Mouse (Mus musculus): ENCODE results near the gene Gpr174. TPM values are rescaled to one million over a fixed set of nuclear protein-coding genes. Genes with fewer than 3 reads are reported as not detected.
"Not testable (repeated sequence)": the region's sequence is repeated elsewhere in the genome, so short reads cannot be mapped to it uniquely, and the experiment has no call there.

Gpr174 gene
- polyA plus RNA-seq, 1 experiment, result not detected

DNA sequence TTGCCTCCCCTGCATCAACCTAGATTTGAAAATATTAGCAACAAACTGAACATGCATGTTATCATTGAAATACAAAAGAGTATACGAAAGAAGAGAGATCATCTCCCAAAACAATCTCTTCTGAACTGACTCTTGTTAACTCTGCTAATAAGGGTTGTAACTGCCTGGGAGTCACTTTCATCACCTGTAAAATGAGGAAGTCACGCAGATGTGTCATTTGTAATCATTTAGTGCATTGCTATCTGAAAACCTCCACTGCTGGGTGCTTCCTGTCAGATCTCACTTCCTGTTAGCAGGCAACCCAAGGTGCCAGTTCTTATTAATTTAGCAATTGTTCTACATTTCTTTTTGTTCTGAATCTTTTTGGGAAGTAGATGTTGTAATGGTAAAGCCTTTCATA, 5.3 kb upstream of the Gpr174 start:
- Histone ChIP-seq H3K4me3 (ENCODE audit: low read depth, low read length) (no peak overlapping the region), H3K9me3 (replicated peaks; ENCODE audit: control insufficient read depth, insufficient read depth, low read length, poor library complexity, severe bottlenecking) (no peaks in the 10 kb centered on the region), H3K36me3 (ENCODE audit: control insufficient read depth, insufficient read depth, low read length, poor library complexity, severe bottlenecking) (no peaks in the 10 kb centered on the region), H3K4me1 (ENCODE audit: control insufficient read depth, insufficient read depth, low read length) (no peaks in the 10 kb centered on the region), H3K9ac (ENCODE audit: low read depth, poor library complexity, severe bottlenecking) (no peak overlapping the region), H3K27ac (ENCODE audit: insufficient read depth, low read length) (no peak overlapping the region), H3K27me3 (ENCODE audit: control insufficient read depth, insufficient read depth, low read length, poor library complexity, severe bottlenecking) (no peaks in the 10 kb centered on the region)
- TF ChIP-seq POLR2A (IDR thresholded peaks at IDR 0.05; ENCODE audit: insufficient read depth, low read length), result no peak
- TF ChIP-seq EP300 (IDR thresholded peaks at IDR 0.05; ENCODE audit: insufficient read depth, low read depth, low read length), result no peak
- TF ChIP-seq CTCF (IDR thresholded peaks at IDR 0.05; ENCODE audit: low read depth, low read length), result no peak

GRCm38 (mm10) chrX:107264619-107265018, 8.9 kb downstream of the Gpr174 start:
- H3K4me3 ChIP-seq (ENCODE audit: low read depth, low read length), result no peak overlapping the region
- no peaks in the 10 kb centered on the region for H3K27me3 ChIP-seq (ENCODE audit: control insufficient read depth, insufficient read depth, low read length, poor library complexity, severe bottlenecking)
- no peak overlapping the region for H3K27ac ChIP-seq (ENCODE audit: insufficient read depth, low read length)
- no peaks in the 10 kb centered on the region for H3K9me3 ChIP-seq (replicated peaks; ENCODE audit: control insufficient read depth, insufficient read depth, low read length, poor library complexity, severe bottlenecking)
- TF ChIP-seq EP300 (IDR thresholded peaks at IDR 0.05; ENCODE audit: insufficient read depth, low read depth, low read length) (no peak), CTCF (IDR thresholded peaks at IDR 0.05; ENCODE audit: low read depth, low read length) (no peak), POLR2A (IDR thresholded peaks at IDR 0.05; ENCODE audit: insufficient read depth, low read length) (no peak)
- H3K4me1 ChIP-seq (ENCODE audit: control insufficient read depth, insufficient read depth, low read length), result no peaks in the 10 kb centered on the region
- no peaks in the 10 kb centered on the region for H3K36me3 ChIP-seq (ENCODE audit: control insufficient read depth, insufficient read depth, low read length, poor library complexity, severe bottlenecking)
- no peak overlapping the region for H3K9ac ChIP-seq (ENCODE audit: low read depth, poor library complexity, severe bottlenecking)

GRCm38 (mm10) chrX:107277606-107278005, 21.9 kb downstream of the Gpr174 start:
- H3K4me3 ChIP-seq (ENCODE audit: low read depth, low read length), result no peak overlapping the region
- no peak for TF ChIP-seq CTCF (IDR thresholded peaks at IDR 0.05; ENCODE audit: low read depth, low read length)
- no peak for TF ChIP-seq POLR2A (IDR thresholded peaks at IDR 0.05; ENCODE audit: insufficient read depth, low read length)
- TF ChIP-seq EP300 (IDR thresholded peaks at IDR 0.05; ENCODE audit: insufficient read depth, low read depth, low read length), result no peak
- H3K9ac ChIP-seq (ENCODE audit: low read depth, poor library complexity, severe bottlenecking), result no peak overlapping the region
- no peaks in the 10 kb centered on the region for H3K27me3 ChIP-seq (ENCODE audit: control insufficient read depth, insufficient read depth, low read length, poor library complexity, severe bottlenecking)
- H3K36me3 ChIP-seq (ENCODE audit: control insufficient read depth, insufficient read depth, low read length, poor library complexity, severe bottlenecking), result no peaks in the 10 kb centered on the region
- H3K9me3 ChIP-seq (replicated peaks; ENCODE audit: control insufficient read depth, insufficient read depth, low read length, poor library complexity, severe bottlenecking), result no peaks in the 10 kb centered on the region
- no peak overlapping the region for H3K27ac ChIP-seq (ENCODE audit: insufficient read depth, low read length)
- H3K4me1 ChIP-seq (ENCODE audit: control insufficient read depth, insufficient read depth, low read length), result no peaks in the 10 kb centered on the region

DNA sequence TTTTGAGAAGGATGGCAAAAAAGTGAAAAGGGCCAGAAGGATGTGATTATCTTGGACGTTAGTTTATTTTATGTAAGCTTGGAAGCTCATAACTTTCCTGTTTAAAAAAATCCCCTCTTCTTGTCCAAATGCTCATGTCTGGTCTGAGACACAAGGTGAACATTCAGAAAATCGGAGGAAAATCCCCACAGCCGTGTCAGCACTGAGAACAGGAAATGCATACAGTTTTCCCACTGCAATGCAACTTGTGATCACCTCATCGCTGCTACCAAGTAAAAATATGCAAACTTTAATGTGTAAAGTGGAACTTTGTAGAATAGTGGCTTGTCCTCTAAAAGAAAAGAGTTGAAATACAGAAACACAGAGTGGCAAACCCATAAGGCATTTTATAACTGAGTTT, 28.5 kb downstream of the Gpr174 start:
- no peak overlapping the region for H3K27ac ChIP-seq (ENCODE audit: insufficient read depth, low read length)
- no peaks in the 10 kb centered on the region for H3K36me3 ChIP-seq (ENCODE audit: control insufficient read depth, insufficient read depth, low read length, poor library complexity, severe bottlenecking)
- H3K27me3 ChIP-seq (ENCODE audit: control insufficient read depth, insufficient read depth, low read length, poor library complexity, severe bottlenecking), result no peaks in the 10 kb centered on the region
- no peak overlapping the region for H3K4me3 ChIP-seq (ENCODE audit: low read depth, low read length)
- no peaks in the 10 kb centered on the region for H3K4me1 ChIP-seq (ENCODE audit: control insufficient read depth, insufficient read depth, low read length)
- no peak for TF ChIP-seq POLR2A (IDR thresholded peaks at IDR 0.05; ENCODE audit: insufficient read depth, low read length)
- TF ChIP-seq CTCF (IDR thresholded peaks at IDR 0.05; ENCODE audit: low read depth, low read length), result no peak
- no peak for TF ChIP-seq EP300 (IDR thresholded peaks at IDR 0.05; ENCODE audit: insufficient read depth, low read depth, low read length)
- H3K9me3 ChIP-seq (replicated peaks; ENCODE audit: control insufficient read depth, insufficient read depth, low read length, poor library complexity, severe bottlenecking), result no peaks in the 10 kb centered on the region
- no peak overlapping the region for H3K9ac ChIP-seq (ENCODE audit: low read depth, poor library complexity, severe bottlenecking)

GRCm38 (mm10) chrX:107297861-107298260, 42.2 kb downstream of the Gpr174 start:
- H3K27me3 ChIP-seq (ENCODE audit: control insufficient read depth, insufficient read depth, low read length, poor library complexity, severe bottlenecking); H3K36me3 ChIP-seq (ENCODE audit: control insufficient read depth, insufficient read depth, low read length, poor library complexity, severe bottlenecking); H3K4me1 ChIP-seq (ENCODE audit: control insufficient read depth, insufficient read depth, low read length); H3K9me3 ChIP-seq (replicated peaks; ENCODE audit: control insufficient read depth, insufficient read depth, low read length, poor library complexity, severe bottlenecking); H3K4me3 ChIP-seq (ENCODE audit: low read depth, low read length); H3K9ac ChIP-seq (ENCODE audit: low read depth, poor library complexity, severe bottlenecking); H3K27ac ChIP-seq (ENCODE audit: insufficient read depth, low read length): not testable (repeated sequence)

DNA sequence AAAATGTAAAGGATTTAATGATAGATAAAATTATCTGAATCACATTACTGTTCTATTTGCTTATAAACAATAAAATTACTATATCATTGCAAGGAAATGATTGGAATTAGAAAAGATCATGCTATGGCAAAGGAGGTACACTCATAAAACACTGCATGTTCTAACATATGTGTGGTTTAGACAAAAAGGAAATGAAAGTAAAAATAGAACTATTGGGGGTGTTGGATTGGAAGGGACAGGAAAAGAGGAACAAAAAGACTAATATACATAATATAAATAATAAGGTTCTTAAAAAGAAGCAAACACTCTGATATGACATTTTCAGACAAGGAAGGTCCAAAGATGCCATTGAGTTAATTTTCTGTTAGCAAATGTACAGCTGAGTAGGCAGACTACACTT, 43.1 kb downstream of the Gpr174 start:
- Histone ChIP-seq H3K9ac (ENCODE audit: low read depth, poor library complexity, severe bottlenecking) (no peak overlapping the region), H3K4me1 (ENCODE audit: control insufficient read depth, insufficient read depth, low read length) (peaks cover 1% of the 10 kb centered on the region), H3K9me3 (replicated peaks; ENCODE audit: control insufficient read depth, insufficient read depth, low read length, poor library complexity, severe bottlenecking) (no peaks in the 10 kb centered on the region), H3K27ac (ENCODE audit: insufficient read depth, low read length) (no peak overlapping the region), H3K4me3 (ENCODE audit: low read depth, low read length) (no peak overlapping the region), H3K27me3 (ENCODE audit: control insufficient read depth, insufficient read depth, low read length, poor library complexity, severe bottlenecking) (no peaks in the 10 kb centered on the region), H3K36me3 (ENCODE audit: control insufficient read depth, insufficient read depth, low read length, poor library complexity, severe bottlenecking) (no peaks in the 10 kb centered on the region)
- TF ChIP-seq POLR2A (IDR thresholded peaks at IDR 0.05; ENCODE audit: insufficient read depth, low read length), result no peak
- no peak for TF ChIP-seq EP300 (IDR thresholded peaks at IDR 0.05; ENCODE audit: insufficient read depth, low read depth, low read length)
- no peak for TF ChIP-seq CTCF (IDR thresholded peaks at IDR 0.05; ENCODE audit: low read depth, low read length)
